Mouse (Mus musculus): Measurements from ENCODE around the gene Qrich2. TPM values are rescaled to one million over a fixed set of nuclear protein-coding genes. Genes with fewer than 3 reads are reported as not detected.

The Qrich2 gene
- polyA plus RNA-seq, 1 experiment from 2014 or later = not detected

DNA sequence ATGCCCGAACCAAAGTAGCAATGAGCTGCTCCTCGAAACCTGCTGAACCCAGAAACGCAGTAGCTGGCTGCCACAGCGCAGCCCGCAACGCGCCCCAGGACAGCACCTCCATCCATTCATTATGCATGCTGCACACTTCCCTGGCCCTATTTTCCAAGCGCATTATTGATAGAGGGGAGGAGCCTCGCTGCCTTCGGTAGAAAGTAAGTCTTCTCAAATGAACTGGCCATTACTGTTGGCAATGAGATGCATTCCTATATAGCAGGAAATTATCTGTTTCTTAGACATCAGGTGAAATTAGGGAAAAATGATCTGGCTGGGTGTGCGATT is 67.7 kb downstream of the Qrich2 start:
- Histone ChIP-seq H3K4me1 (ENCODE audit: control insufficient read depth, low read depth, low read length) (peaks cover 4% of the 10 kb centered on the region; the same call in 1 of the 2 replicates), H3K4me3 (ENCODE audit: low read depth, low read length) (no peak overlapping the region), H3K27ac (ENCODE audit: low read length) (no peak overlapping the region), H3K36me3 (ENCODE audit: control insufficient read depth, insufficient read depth) (peaks cover 6% of the 10 kb centered on the region), H3K9me3 (replicated peaks; ENCODE audit: control insufficient read depth, low read length) (no peaks in the 10 kb centered on the region), H3K9ac (ENCODE audit: low read depth, low read length) (no peak overlapping the region), H3K4me2 (ENCODE audit: low read depth, low read length) (no peak overlapping the region), H3K27me3 (ENCODE audit: control insufficient read depth, insufficient read depth, low read depth, low read length) (no peaks in the 10 kb centered on the region)
- no peak for ATAC-seq (ENCODE audit: low read depth)
- 83% methylated on average over 11 of the region's 11 CpGs for WGBS (ENCODE audit: insufficient replicate concordance)

DNA sequence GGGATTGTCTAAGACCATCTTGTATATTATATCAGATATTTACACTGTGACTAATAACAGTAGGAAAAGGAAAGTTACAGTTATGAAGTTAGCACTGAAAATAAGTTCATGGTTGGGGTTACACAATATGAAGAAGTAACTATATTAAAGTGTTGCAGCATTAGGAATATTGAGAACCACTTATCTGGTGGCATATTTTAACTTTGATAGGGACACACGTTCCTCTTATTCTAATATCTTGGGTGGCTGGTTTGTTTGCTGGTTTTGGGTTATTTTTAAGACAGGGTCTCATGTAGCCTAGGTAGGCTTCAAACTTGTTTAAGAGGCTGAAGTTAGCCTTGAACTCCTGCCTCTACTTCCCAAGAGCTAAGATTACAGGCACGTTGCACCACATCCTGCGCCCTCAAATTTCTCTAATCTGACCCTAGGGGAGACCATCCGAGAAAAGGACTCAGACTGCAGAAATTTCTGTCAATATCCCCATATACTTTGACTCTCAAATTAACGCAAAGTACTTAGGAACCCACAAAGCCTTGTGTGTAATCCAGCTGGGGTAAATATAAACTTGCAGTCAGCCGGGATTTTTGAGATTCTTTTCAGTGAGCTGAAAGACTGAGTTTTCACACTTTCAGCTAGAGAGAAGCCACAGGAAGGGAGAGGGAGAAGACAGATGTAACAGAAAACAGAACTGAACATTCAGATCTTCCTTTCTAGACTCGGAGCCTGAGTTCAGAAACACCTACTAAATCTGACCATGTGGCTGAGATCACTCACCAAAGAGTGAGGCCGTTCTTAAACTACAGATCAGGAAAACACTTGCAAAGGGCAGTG is 68.3 kb downstream of the Qrich2 start:
- no peak overlapping the region for H3K9ac ChIP-seq (ENCODE audit: low read depth, low read length)
- ATAC-seq (ENCODE audit: low read depth) = no peak
- WGBS (ENCODE audit: insufficient replicate concordance) = 45% methylated on average over 8 of the region's 8 CpGs
- no peaks in the 10 kb centered on the region for H3K27me3 ChIP-seq (ENCODE audit: control insufficient read depth, insufficient read depth, low read depth, low read length)
- H3K36me3 ChIP-seq (ENCODE audit: control insufficient read depth, insufficient read depth) = peaks cover 6% of the 10 kb centered on the region
- no peak overlapping the region for H3K4me3 ChIP-seq (ENCODE audit: low read depth, low read length)
- H3K4me1 ChIP-seq (ENCODE audit: control insufficient read depth, low read depth, low read length) = peaks cover 4% of the 10 kb centered on the region; the same call in 1 of the 2 replicates
- no peaks in the 10 kb centered on the region for H3K9me3 ChIP-seq (replicated peaks; ENCODE audit: control insufficient read depth, low read length)
- H3K27ac ChIP-seq (ENCODE audit: low read length) = no peak overlapping the region
- H3K4me2 ChIP-seq (ENCODE audit: low read depth, low read length) = no peak overlapping the region

DNA sequence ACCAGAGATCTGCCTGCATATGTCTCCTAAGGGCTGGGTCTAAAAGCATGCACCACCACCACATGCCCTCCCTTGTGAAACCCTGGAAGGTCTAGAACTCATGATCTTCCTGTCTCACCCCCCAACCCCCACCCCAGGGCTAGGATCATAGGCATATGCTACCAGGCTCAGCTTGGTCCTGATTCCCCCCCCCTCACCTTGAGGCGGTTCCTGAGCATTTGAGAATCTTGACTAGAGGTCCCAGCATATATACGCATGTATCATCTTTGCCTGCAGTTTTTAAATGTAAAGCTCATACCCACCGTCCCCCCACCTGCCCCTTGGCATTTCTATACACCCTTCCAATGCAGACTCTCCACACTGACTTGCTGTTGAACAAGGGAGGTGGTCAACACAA is 69.1 kb downstream of the Qrich2 start:
- Histone ChIP-seq H3K27ac (ENCODE audit: low read length) (no peak overlapping the region), H3K36me3 (ENCODE audit: control insufficient read depth, insufficient read depth) (peaks cover 6% of the 10 kb centered on the region), H3K9ac (ENCODE audit: low read depth, low read length) (no peak overlapping the region), H3K4me1 (ENCODE audit: control insufficient read depth, low read depth, low read length) (peaks cover 4% of the 10 kb centered on the region; the same call in 1 of the 2 replicates), H3K4me2 (ENCODE audit: low read depth, low read length) (no peak overlapping the region), H3K27me3 (ENCODE audit: control insufficient read depth, insufficient read depth, low read depth, low read length) (no peaks in the 10 kb centered on the region), H3K4me3 (ENCODE audit: low read depth, low read length) (no peak overlapping the region), H3K9me3 (replicated peaks; ENCODE audit: control insufficient read depth, low read length) (no peaks in the 10 kb centered on the region)
- WGBS (ENCODE audit: insufficient replicate concordance) = 82% methylated on average over 3 of the region's 3 CpGs
- ATAC-seq (ENCODE audit: low read depth) = no peak

DNA sequence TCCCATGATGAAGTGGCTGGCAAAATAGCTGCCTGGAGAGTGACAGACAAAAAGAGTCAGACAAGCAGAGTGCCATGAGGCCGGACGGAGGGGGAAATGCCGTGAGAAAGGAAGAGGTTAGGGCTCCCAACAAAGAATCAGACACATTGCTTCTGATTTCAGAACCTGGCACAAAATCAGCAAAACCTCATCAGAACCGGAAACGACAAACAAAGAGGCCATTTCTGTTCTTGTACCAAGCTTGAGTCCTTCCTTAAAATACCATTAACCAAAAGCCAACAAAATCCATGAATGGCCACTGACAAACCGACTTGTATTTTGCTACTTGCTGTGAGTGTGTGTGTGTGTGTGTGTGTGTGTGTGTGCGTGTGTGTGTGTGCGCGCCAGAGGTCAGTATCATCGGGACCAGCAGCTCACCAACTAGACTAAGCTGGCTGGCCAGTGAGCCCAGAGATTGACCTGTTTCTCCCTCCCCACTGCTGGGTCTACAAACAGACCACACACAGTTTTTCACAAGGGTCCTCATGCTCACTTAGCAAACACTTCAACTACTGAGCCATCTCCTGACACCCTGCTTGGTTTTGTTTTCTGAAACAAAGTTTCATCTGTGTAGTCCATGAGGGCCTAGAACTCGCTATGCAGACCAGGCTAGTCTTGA is 69.6 kb downstream of the Qrich2 start:
- H3K4me1 ChIP-seq (ENCODE audit: control insufficient read depth, low read depth, low read length) = peaks cover 4% of the 10 kb centered on the region; the same call in 1 of the 2 replicates
- no peak overlapping the region for H3K4me3 ChIP-seq (ENCODE audit: low read depth, low read length)
- ATAC-seq (ENCODE audit: low read depth) = no peak
- no peak overlapping the region for H3K4me2 ChIP-seq (ENCODE audit: low read depth, low read length)
- 81% methylated on average over 11 of the region's 11 CpGs for WGBS (ENCODE audit: insufficient replicate concordance)
- no peaks in the 10 kb centered on the region for H3K9me3 ChIP-seq (replicated peaks; ENCODE audit: control insufficient read depth, low read length)
- H3K27me3 ChIP-seq (ENCODE audit: control insufficient read depth, insufficient read depth, low read depth, low read length) = no peaks in the 10 kb centered on the region
- H3K27ac ChIP-seq (ENCODE audit: low read length) = no peak overlapping the region
- no peak overlapping the region for H3K9ac ChIP-seq (ENCODE audit: low read depth, low read length)
- H3K36me3 ChIP-seq (ENCODE audit: control insufficient read depth, insufficient read depth) = peaks cover 6% of the 10 kb centered on the region

DNA sequence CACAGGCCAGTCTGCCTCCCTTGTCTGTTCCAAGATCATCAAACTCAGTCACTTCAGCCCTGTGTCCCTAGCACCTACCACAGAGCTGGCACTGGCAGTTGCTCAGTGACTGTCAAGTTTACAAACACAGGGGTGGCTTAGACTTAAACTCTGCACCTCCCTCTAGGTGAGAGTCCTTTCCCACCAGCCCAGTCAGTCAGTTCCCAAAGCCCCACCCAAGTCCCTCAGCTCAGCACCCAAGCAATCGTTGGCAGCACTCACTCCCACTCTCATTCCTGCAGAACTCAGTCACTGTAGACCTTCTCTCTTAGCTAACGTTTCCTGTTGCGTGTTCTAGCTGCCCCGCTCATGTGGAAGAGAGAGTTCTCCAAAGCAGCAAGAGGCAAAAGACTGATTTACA is 71.3 kb downstream of the Qrich2 start:
- H3K9me3 ChIP-seq (replicated peaks; ENCODE audit: control insufficient read depth, low read length) = no peaks in the 10 kb centered on the region
- H3K36me3 ChIP-seq (ENCODE audit: control insufficient read depth, insufficient read depth) = peaks cover 6% of the 10 kb centered on the region
- peak overlapping the region; percentile 37; the same call in 1 of the 2 replicates for H3K27ac ChIP-seq (ENCODE audit: low read length)
- peak; percentile 50 for ATAC-seq (ENCODE audit: low read depth)
- H3K4me2 ChIP-seq (ENCODE audit: low read depth, low read length) = peak overlapping the region; percentile 42
- peaks cover 4% of the 10 kb centered on the region; the same call in 1 of the 2 replicates for H3K4me1 ChIP-seq (ENCODE audit: control insufficient read depth, low read depth, low read length)
- H3K4me3 ChIP-seq (ENCODE audit: low read depth, low read length) = peak overlapping the region; percentile 22; the same call in 1 of the 2 replicates
- no peaks in the 10 kb centered on the region for H3K27me3 ChIP-seq (ENCODE audit: control insufficient read depth, insufficient read depth, low read depth, low read length)
- no peak overlapping the region; the same call in 1 of the 2 replicates for H3K9ac ChIP-seq (ENCODE audit: low read depth, low read length)
- 70% methylated on average over 4 of the region's 4 CpGs for WGBS (ENCODE audit: insufficient replicate concordance)

Other genes with a start within 250 kb of the Qrich2 start
- 0.05 and 0.08 TPM in 2 replicates for gene Evpl, start 228.2 kb downstream of the Qrich2 start, polyA plus RNA-seq (2015; fragmentation: Nextera tagmentation; extraction: Ambion mirVana)
- gene Srp68, start 192.0 kb downstream of the Qrich2 start, polyA plus RNA-seq (2015; fragmentation: Nextera tagmentation; extraction: Ambion mirVana) = 33.4 and 34.2 TPM in 2 replicates
- gene Galr2, start 185.3 kb downstream of the Qrich2 start, polyA plus RNA-seq (2015; fragmentation: Nextera tagmentation; extraction: Ambion mirVana) = 0.07 TPM in 1 of 2 replicates, not detected in the other
- gene Exoc7, start 159.0 kb downstream of the Qrich2 start, polyA plus RNA-seq (2015; fragmentation: Nextera tagmentation; extraction: Ambion mirVana) = 19.5 and 20.4 TPM in 2 replicates
- 0.62 and 0.71 TPM in 2 replicates for gene Foxj1, start 130.8 kb downstream of the Qrich2 start, polyA plus RNA-seq (2015; fragmentation: Nextera tagmentation; extraction: Ambion mirVana)
- 1.1 and 1.2 TPM in 2 replicates for gene Rnf157, start 53.2 kb downstream of the Qrich2 start, polyA plus RNA-seq (2015; fragmentation: Nextera tagmentation; extraction: Ambion mirVana)
- 34.1 and 34.5 TPM in 2 replicates for gene Ubald2, start 32.1 kb downstream of the Qrich2 start, polyA plus RNA-seq (2015; fragmentation: Nextera tagmentation; extraction: Ambion mirVana)
- 47.6 and 47.9 TPM in 2 replicates for gene Prpsap1, start 28.0 kb upstream of the Qrich2 start, polyA plus RNA-seq (2015; fragmentation: Nextera tagmentation; extraction: Ambion mirVana)
- 23.7 and 24.3 TPM in 2 replicates for gene Sphk1, start 64.7 kb upstream of the Qrich2 start, polyA plus RNA-seq (2015; fragmentation: Nextera tagmentation; extraction: Ambion mirVana)
- 15.1 and 18.1 TPM in 2 replicates for gene Ube2o, start 115.2 kb upstream of the Qrich2 start, polyA plus RNA-seq (2015; fragmentation: Nextera tagmentation; extraction: Ambion mirVana)
- not detected in 2 replicates for gene Aanat, start 120.2 kb upstream of the Qrich2 start, polyA plus RNA-seq (2015; fragmentation: Nextera tagmentation; extraction: Ambion mirVana)
- gene Rhbdf2, start 160.8 kb upstream of the Qrich2 start, polyA plus RNA-seq (2015; fragmentation: Nextera tagmentation; extraction: Ambion mirVana) = 6.7 and 7.7 TPM in 2 replicates
- gene Prcd, start 187.3 kb upstream of the Qrich2 start, polyA plus RNA-seq (2015; fragmentation: Nextera tagmentation; extraction: Ambion mirVana) = 0.12 TPM in 1 of 2 replicates, not detected in the other
- 1.1 and 1.2 TPM in 2 replicates for gene Cygb, start 188.1 kb upstream of the Qrich2 start, polyA plus RNA-seq (2015; fragmentation: Nextera tagmentation; extraction: Ambion mirVana)